Mouse (Mus musculus) CD4-positive, CD25-positive, alpha-beta regulatory T cell, adult 2 months (primary cell): ENCODE data around the gene Scin.

ENCODE experiments used
- DNase-seq: peaks from one replicate; pipeline ENCODE4 v3.0.0-alpha.2; 2012; ENCODE audit warnings: low read depth, low spot score

Gene Scin

DNA sequence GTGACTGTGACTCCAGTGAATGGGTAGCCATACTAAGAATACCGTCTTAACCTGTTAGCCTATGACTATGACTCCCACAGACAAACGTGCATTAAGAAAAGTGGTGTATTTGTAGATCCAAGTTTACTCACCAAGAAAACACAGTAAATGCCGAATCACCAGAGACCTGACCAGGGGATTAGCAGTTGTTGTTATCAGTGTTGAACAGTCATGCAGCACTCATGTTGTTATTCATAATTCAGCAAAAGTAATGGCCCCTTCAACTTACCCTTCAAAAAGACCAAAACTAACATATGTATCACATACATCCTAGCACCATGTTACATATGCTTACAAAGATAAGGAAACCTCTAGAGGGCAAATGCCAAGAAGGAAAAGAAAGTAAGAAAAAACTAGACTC lies 106.6 kb downstream of the Scin start:
- no peak for DNase-seq

DNA sequence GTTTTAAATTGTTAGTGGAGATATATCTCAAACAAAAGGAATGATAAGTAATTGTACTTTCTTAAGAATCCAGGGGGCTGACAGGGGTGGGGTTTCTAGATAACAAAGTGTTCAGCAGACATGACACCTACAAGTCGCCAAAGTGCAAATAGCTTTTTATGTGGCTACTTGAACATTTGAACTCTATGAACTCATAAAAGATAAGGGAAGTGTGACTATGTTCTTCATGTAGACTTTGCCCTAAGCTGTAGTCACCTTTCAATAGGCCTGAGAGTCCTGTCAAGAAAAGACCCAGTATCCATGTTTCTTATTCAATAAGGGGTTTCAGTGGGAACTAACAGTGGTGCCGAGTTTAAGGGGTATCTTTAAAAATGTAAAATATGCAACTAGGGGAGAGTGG lies 110.1 kb downstream of the Scin start:
- no peak for DNase-seq

DNA sequence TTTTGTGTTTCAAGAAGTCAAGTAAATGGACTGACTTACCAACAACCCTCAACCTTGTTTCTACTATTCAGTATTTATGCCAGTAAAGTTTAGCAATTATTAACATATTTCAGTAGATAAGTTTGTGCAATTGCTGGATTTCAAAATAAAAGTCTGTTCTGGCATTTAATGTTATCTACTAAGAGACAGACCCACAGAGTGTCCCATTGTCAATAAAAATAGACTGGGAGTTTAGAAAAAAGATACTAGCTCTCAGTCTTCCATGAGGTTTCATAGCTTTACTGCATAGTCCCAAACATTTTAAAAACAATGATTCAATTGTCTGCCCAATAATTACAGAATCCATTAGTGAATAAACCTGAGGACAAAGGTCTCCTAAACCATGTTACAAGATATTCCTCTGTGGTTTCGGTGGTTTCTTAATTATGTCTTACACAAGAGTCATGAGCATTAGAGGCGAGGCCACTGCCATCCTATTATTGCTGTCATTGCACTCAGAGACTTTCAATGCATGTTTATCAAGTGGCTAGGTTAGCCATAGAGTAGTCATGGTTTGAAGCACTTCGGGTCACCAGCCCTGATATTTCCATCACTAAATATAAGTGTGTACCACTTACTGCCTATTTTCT lies 110.9 kb downstream of the Scin start:
- DNase-seq = no peak

DNA sequence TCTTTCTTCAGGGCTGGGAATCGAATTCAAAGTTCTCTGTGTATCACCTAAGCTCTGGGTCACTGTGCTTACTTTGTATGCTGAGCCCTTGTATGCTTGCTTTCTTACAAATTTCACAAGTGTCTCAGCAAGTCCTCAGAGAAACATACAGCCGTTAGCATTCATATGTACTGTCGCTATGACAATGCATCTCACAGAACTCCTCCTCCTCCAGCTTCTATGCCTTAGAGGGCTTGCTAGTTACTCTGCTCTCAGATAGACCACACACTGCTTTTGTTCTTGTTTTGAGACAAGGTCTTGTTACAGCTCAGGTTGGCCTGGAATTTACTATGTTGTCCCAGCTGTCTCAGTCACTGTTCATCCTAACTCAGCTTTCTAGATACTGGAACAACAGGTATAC lies 111.7 kb downstream of the Scin start:
- no peak for DNase-seq

DNA sequence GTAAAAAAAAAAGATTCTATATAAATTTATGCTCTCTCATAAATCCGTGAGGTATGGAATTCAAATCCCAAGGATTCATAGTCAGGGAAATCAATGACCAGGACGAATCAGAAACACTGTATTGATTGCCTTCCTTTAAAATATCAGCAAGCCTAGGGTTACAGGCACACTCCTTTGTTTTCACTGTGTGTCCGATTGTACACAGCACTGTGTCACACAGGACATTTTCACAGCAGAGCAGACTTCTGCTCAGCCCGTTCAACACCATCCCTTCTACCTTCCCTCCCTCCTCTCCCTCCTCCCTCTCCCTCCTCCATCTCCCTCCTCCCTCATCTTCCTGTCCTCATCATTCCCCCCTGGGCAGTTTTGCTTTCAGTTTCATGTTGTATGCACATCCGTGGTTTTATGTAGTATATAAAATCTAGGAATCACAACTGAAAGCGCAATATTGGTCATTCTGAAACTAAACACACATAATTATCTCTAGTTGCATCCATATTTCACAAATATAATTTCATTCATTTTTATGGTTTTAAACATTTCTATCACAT lies 116.0 kb downstream of the Scin start:
- peak; percentile 63 for DNase-seq

DNA sequence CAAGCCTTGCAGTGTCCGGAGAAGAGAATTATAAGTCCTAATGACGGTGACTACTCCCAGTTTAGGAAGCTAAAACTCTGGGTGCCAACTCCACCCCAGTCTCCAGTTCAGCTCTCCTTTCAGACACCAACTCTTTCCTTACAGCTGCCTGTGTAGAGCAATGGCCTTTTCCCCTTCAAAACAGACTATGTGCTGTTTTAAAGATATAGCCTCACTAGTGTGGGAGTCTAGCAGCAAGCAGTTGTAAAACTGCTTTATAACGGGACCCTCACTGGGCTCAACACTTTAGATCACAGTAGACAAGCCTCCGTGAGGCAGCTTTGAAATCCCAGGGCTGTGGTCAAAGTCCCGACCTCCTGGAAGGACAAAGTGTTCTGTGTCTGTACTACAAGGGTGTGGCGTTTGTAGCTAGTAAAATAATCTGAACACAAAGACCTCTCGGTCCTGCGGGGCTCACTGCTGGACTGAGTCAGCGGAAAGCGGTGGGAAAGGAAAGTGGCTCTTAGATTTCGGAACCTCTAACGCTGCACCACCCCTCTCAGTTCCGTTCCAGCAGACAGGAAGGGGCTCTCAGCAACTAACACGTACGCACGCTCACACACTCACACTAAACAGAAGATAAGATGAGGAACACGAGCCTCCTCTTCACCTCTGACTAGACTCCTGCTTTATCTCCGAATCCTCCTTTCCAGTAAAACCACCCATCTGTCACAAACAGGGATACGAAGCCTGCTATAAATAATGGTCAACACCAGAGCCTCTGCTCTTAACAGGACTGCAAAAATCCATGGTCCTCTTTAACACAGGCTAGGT lies 117.2 kb downstream of the Scin start:
- peak; percentile 73 for DNase-seq

DNA sequence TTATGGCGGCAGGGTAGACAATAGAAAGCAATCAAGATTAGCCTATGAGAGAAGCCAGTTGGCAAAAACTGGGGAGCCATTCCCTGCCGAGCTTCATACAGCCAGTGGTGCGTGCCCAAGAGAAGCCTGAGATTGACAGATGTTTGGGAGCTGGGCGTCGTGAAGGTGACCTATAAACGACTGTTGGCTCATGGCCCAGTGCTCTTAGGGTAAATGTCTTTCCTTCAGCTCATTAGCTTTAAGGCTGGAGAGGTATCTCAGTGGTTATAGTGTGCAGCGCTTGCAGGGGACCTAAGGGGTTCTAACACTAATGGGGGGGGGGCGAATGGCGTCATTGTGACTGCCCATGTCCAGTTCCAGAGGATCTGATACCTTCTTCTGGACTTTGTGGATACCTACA lies 118.0 kb downstream of the Scin start:
- DNase-seq = no peak

DNA sequence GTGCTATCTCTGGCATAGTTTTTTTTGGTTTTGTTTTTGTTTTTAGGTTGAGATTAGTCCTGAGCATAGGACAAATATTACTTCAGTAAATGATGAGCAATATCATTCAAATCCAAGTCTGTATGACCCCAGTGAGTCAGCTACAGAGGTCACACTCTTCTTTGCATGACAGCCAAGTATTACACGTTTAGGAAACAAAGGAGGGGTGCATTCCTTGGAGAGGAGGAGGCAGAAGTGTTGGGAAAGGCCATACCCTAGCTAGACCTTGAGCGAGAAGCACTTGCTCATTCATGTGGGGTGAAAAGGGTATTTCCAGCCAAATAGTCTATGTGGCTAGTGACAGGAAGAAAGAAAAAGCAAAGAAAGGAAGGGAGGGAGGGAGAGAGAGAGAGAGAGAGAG lies 124.2 kb downstream of the Scin start:
- no peak for DNase-seq
